Mouse (Mus musculus) forebrain, embryonic 15.5 days (tissue): ENCODE results near the gene Ablim2. TPM values are rescaled to one million over a fixed set of nuclear protein-coding genes. Genes with fewer than 3 reads are reported as not detected.

ENCODE experiments used
- ATAC-seq: fragments of 200-750 bp; cut with Nextera tagmentation; replicated peaks from 2 replicates; pipeline ENCODE4 v1.8.0; 2017; ENCODE audit warnings: mild to moderate bottlenecking, moderate TSS enrichment, moderate library complexity
- H3K27ac ChIP-seq: fragments of 300-500 bp; sonication (generic); replicated peaks from 2 replicates; pipeline ENCODE4 v1.5.1; 2015; ENCODE audit warnings: mild to moderate bottlenecking, inconsistent platforms
- H3K27me3 ChIP-seq: fragments of 300-500 bp; sonication (generic); 2 replicates; pipeline ENCODE4 v1.6.1; 2015; ENCODE audit warnings: inconsistent platforms
- H3K36me3 ChIP-seq: fragments of 300-500 bp; sonication (generic); 2 replicates; pipeline ENCODE4 v1.6.1; 2015; ENCODE audit warnings: mild to moderate bottlenecking, inconsistent platforms
- H3K4me1 ChIP-seq: fragments of 300-500 bp; sonication (generic); 2 replicates; pipeline ENCODE4 v1.6.1; 2015; ENCODE audit warnings: inconsistent platforms
- H3K4me2 ChIP-seq: fragments of 300-500 bp; sonication (generic); replicated peaks from 2 replicates; pipeline ENCODE4 v1.6.1; 2015; ENCODE audit warnings: mild to moderate bottlenecking, inconsistent platforms
- H3K4me3 ChIP-seq: fragments of 300-500 bp; sonication (generic); 2 replicates; pipeline ENCODE4 v1.5.1; 2015; ENCODE audit warnings: mild to moderate bottlenecking, inconsistent platforms
- H3K9ac ChIP-seq: fragments of 300-500 bp; sonication (generic); replicated peaks from 2 replicates; pipeline ENCODE4 v1.6.1; 2015; ENCODE audit warnings: mild to moderate bottlenecking, inconsistent platforms
- H3K9me3 ChIP-seq: fragments of 300-500 bp; sonication (generic); 2 replicates; pipeline ENCODE4 v1.6.1; 2016; ENCODE audit warnings: inconsistent platforms
- WGBS: fragments of 180-500 bp; shearing (Covaris S2); methylation state at CpG from one replicate; pipeline ENCODE4 v1.1.7; 2015; ENCODE audit warnings: mixed read lengths; 5-methylcytosine and 5-hydroxymethylcytosine counted together
- polyA plus RNA-seq: library from polyadenylated mRNA; unstranded; fragments of >200 nt; fragmentation: Nextera tagmentation; extraction: Ambion mirVana; gene quantifications from 2 replicates; pipeline ENCODE4 v1.2.1, GENCODE M21; 2015

Gene Ablim2
- polyA plus RNA-seq, 1 experiment from 2014 or later = 8.5 TPM

GRCm38 (mm10) chr5:35758081-35759053 lies 687 bp downstream of the Ablim2 start:
- H3K9me3 ChIP-seq = no peaks in the 10 kb centered on the region
- H3K4me3 ChIP-seq = peak overlapping the region; percentile 64
- peak; percentile 30 for ATAC-seq
- peaks cover 36% of the 10 kb centered on the region for H3K27me3 ChIP-seq
- H3K36me3 ChIP-seq = no peaks in the 10 kb centered on the region
- H3K9ac ChIP-seq = peak overlapping the region; percentile 51
- peak overlapping the region; percentile 93 for H3K4me2 ChIP-seq
- H3K4me1 ChIP-seq = peaks cover 12% of the 10 kb centered on the region
- 2% methylated on average over 40 of the region's 40 CpGs for WGBS
- H3K27ac ChIP-seq = no peak overlapping the region

- Histone ChIP-seq H3K4me2 (no peak overlapping the region), H3K4me3 (no peak overlapping the region), H3K36me3 (no peaks in the 10 kb centered on the region), H3K9me3 (no peaks in the 10 kb centered on the region), H3K9ac (no peak overlapping the region), H3K27me3 (peaks cover 34% of the 10 kb centered on the region), H3K4me1 (peaks cover 12% of the 10 kb centered on the region), H3K27ac (no peak overlapping the region)
- ATAC-seq = no peak
- WGBS = 76% methylated on average over 5 of the region's 5 CpGs
Observed at GRCm38 (mm10) chr5:35761323-35761722, 3.6 kb downstream of the Ablim2 start.

DNA sequence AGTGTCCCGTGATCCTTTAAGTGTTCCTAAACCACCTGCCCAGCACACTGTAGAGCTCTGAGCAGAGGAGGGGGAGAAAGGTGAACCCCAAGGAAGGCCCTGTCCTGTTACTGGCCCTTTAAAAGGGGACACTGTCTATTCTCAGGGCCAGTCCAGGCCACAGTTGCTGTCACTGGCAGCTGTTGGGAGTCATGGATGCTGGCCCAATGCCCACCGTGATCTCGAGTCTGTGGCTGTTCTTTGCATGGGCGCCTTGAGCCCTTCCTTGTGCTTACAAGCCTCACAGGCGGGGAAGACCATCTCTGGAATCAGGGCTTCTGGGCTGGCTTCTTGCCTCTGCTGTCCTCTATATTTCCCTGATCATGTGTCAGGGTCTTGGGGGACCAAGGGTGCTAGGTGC lies 4.7 kb downstream of the Ablim2 start:
- Histone ChIP-seq H3K36me3 (no peaks in the 10 kb centered on the region), H3K9ac (no peak overlapping the region), H3K27ac (no peak overlapping the region), H3K4me1 (peaks cover 6% of the 10 kb centered on the region), H3K27me3 (peaks cover 31% of the 10 kb centered on the region), H3K4me3 (no peak overlapping the region), H3K4me2 (no peak overlapping the region), H3K9me3 (no peaks in the 10 kb centered on the region)
- 72% methylated on average over 5 of the region's 5 CpGs for WGBS
- no peak for ATAC-seq

DNA sequence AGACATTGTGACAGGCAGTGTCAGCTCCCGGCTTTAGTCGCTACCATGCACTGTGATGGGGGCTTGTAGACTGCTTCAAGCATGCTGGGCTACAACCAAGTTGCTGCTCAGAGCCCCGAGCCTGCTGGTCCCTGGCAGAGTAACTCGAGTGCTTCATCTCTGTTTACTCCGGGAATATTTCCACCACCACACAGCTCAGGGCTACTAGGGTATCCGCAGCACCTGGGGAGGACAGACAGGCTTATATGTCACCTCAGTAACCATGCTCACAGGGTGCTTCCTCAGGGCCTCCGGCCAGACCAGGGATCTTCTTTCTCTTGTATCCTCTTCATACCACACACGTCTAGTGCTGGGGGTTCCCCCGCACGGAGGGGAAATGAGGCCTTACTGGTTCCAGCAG lies 5.2 kb downstream of the Ablim2 start:
- Histone ChIP-seq H3K4me2 (no peak overlapping the region), H3K9ac (no peak overlapping the region), H3K4me3 (no peak overlapping the region), H3K27me3 (peaks cover 31% of the 10 kb centered on the region), H3K27ac (no peak overlapping the region), H3K9me3 (no peaks in the 10 kb centered on the region), H3K36me3 (no peaks in the 10 kb centered on the region), H3K4me1 (peaks cover 6% of the 10 kb centered on the region)
- 78% methylated on average over 10 of the region's 10 CpGs for WGBS
- ATAC-seq = no peak

DNA sequence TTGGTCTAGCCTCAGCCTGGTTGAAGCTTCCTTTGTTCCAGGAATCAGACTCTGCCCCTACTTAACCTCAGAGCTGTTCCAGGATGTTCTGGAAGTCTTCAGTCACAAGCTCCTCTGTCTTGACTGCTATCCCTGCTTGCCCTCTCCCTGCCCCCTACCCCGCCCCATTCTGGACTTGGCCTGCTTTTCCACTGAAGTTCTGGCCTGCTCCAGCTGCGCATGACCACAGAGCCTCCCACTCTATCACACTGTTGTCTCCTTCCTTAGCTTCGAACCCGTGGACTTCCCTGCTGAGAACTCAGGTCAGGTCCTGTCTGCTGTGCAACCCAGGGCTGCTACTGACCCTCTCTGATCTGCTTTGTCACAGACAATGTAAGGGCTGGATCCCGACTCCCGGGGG lies 8.2 kb downstream of the Ablim2 start:
- Histone ChIP-seq H3K4me3 (no peak overlapping the region), H3K27ac (no peak overlapping the region), H3K9ac (no peak overlapping the region), H3K4me1 (no peaks in the 10 kb centered on the region), H3K27me3 (peaks cover 4% of the 10 kb centered on the region; the same call in 1 of the 2 replicates), H3K9me3 (no peaks in the 10 kb centered on the region), H3K36me3 (no peaks in the 10 kb centered on the region), H3K4me2 (no peak overlapping the region)
- no peak for ATAC-seq
- 84% methylated on average over 6 of the region's 6 CpGs for WGBS

DNA sequence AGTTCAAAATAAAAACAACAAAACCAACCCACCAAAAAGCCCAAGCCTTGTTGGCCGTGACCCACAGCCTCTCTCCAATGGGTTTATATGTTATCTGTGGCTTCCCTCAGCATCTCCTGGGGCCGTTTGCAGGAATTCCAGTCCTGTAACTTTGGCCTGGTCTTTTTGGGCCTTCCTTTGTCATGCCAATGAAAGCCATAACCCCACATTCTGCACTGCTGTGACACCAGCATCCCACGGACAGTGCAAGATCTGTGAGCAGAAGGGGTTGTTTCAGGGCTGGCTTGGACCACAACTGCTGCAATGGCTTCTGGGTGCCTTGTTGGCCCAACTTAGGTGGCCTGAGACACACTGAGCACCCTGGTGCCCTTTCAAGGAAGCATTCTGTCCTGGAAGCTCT lies 10.8 kb downstream of the Ablim2 start:
- Histone ChIP-seq H3K9ac (no peak overlapping the region), H3K4me1 (no peaks in the 10 kb centered on the region)
- WGBS = 69% methylated on average over 3 of the region's 3 CpGs

GRCm38 (mm10) chr5:35768997-35769396 lies 11.3 kb downstream of the Ablim2 start:
- WGBS = 86% methylated on average over 7 of the region's 7 CpGs
- H3K27ac ChIP-seq = no peak overlapping the region
- ATAC-seq = no peak
- no peak overlapping the region for H3K4me2 ChIP-seq
- no peaks in the 10 kb centered on the region for H3K27me3 ChIP-seq
- H3K36me3 ChIP-seq = no peaks in the 10 kb centered on the region
- no peak overlapping the region for H3K4me3 ChIP-seq
- H3K4me1 ChIP-seq = no peaks in the 10 kb centered on the region
- H3K9me3 ChIP-seq = no peaks in the 10 kb centered on the region
- H3K9ac ChIP-seq = no peak overlapping the region

More for the DNA sequence above, 10.8 kb downstream of the Ablim2 start:
- no peaks in the 10 kb centered on the region for H3K9me3 ChIP-seq
- H3K27ac ChIP-seq = no peak overlapping the region
- no peak overlapping the region for H3K4me3 ChIP-seq
- H3K4me2 ChIP-seq = no peak overlapping the region
- H3K27me3 ChIP-seq = no peaks in the 10 kb centered on the region
- H3K36me3 ChIP-seq = no peaks in the 10 kb centered on the region
- no peak for ATAC-seq

DNA sequence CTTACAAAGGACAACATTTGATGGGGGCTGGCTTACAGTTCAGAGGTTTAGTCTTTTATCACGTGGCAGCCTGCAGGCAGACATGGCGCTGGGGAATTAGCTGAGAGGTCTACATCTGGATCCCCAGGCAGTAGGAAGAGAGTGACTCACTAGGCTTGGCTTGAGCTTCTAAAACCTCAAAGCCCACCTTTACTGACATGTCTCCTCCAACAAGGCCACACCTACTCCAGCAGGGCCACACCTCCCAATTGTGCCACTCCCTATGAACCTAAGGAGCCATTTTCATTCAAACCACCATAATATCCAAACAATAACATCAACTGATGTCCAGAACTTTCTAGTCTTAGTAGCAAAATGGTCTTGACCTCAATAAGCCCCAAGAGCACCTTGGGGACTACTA lies 12.6 kb downstream of the Ablim2 start:
- Histone ChIP-seq H3K4me3 (no peak overlapping the region), H3K9me3 (no peaks in the 10 kb centered on the region), H3K9ac (no peak overlapping the region), H3K4me2 (no peak overlapping the region), H3K4me1 (no peaks in the 10 kb centered on the region), H3K27ac (no peak overlapping the region), H3K27me3 (no peaks in the 10 kb centered on the region), H3K36me3 (no peaks in the 10 kb centered on the region)
- WGBS = 84% methylated on average over 2 of the region's 2 CpGs
- ATAC-seq = no peak

DNA sequence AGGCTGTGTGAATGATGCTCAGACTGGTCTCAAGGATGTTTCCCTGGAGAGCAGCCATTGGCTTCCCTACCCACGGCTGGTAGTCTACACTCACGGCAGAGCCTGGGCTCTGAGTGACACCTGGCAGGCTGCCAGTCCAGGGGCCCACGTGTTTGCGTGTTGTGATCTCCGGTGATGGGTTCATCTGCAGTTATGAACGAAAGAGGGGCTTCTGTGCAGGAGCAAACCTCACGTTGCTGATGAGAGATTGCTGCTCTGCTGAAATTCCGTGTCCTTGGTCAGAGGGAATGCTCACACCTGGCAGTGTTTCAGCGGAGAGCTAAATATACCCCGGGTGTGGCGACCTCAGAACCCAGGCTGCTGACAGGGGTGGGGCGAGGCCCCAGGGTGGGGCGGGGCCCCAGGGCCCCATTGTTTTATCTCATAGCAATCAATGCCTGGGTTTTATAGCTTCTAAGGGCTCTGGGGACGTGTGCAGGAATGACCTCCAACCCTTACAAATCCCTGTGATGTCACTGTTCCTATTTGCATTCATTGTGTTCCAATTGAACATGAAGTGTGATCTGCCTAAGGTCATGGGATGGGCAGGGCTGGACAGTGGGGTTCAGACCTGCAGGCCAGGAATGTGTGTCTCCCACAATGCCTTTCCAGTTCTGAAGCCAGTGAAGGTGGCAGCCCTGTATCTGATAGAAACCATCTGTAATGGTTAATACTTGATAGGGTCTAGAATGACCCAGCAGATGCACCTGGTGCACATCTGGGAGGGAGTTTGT lies 13.4 kb downstream of the Ablim2 start:
- no peaks in the 10 kb centered on the region for H3K4me1 ChIP-seq
- H3K9me3 ChIP-seq = no peaks in the 10 kb centered on the region
- ATAC-seq = no peak
- H3K4me2 ChIP-seq = no peak overlapping the region
- no peak overlapping the region for H3K27ac ChIP-seq
- WGBS = 51% methylated on average over 14 of the region's 14 CpGs
- no peaks in the 10 kb centered on the region for H3K27me3 ChIP-seq
- H3K36me3 ChIP-seq = no peaks in the 10 kb centered on the region
- H3K9ac ChIP-seq = no peak overlapping the region
- no peak overlapping the region for H3K4me3 ChIP-seq

GRCm38 (mm10) chr5:35773274-35774136 lies 15.8 kb downstream of the Ablim2 start:
- H3K27me3 ChIP-seq = no peaks in the 10 kb centered on the region
- H3K4me2 ChIP-seq = no peak overlapping the region
- 67% methylated on average over 13 of the region's 13 CpGs for WGBS
- no peak for ATAC-seq
- H3K4me1 ChIP-seq = no peaks in the 10 kb centered on the region
- H3K27ac ChIP-seq = no peak overlapping the region
- no peak overlapping the region for H3K4me3 ChIP-seq
- H3K9me3 ChIP-seq = no peaks in the 10 kb centered on the region
- no peaks in the 10 kb centered on the region for H3K36me3 ChIP-seq
- H3K9ac ChIP-seq = no peak overlapping the region

- Histone ChIP-seq H3K4me1 (no peaks in the 10 kb centered on the region), H3K9ac (no peak overlapping the region), H3K27me3 (no peaks in the 10 kb centered on the region), H3K9me3 (no peaks in the 10 kb centered on the region), H3K36me3 (no peaks in the 10 kb centered on the region), H3K4me3 (no peak overlapping the region), H3K4me2 (no peak overlapping the region), H3K27ac (no peak overlapping the region)
- no peak for ATAC-seq
- 66% methylated on average over 6 of the region's 6 CpGs for WGBS
Observed at GRCm38 (mm10) chr5:35774137-35774424, 16.4 kb downstream of the Ablim2 start.

GRCm38 (mm10) chr5:35781116-35781515 lies 23.4 kb downstream of the Ablim2 start:
- no peaks in the 10 kb centered on the region for H3K9me3 ChIP-seq
- ATAC-seq = no peak
- H3K36me3 ChIP-seq = no peaks in the 10 kb centered on the region
- H3K4me1 ChIP-seq = no peaks in the 10 kb centered on the region
- H3K9ac ChIP-seq = no peak overlapping the region
- WGBS = 64% methylated on average over 3 of the region's 3 CpGs
- no peak overlapping the region for H3K4me2 ChIP-seq
- H3K4me3 ChIP-seq = no peak overlapping the region
- H3K27me3 ChIP-seq = no peaks in the 10 kb centered on the region
- H3K27ac ChIP-seq = no peak overlapping the region
